Mouse (Mus musculus): ENCODE measurements around the gene Stim1. TPM values are rescaled to one million over a fixed set of nuclear protein-coding genes. Genes with fewer than 3 reads are reported as not detected.

Gene Stim1
- total RNA-seq (2017): 20.5 and 41.0 TPM in 2 replicates

- ATAC-seq (replicated peaks; ENCODE audit: low read depth, poor library complexity, severe bottlenecking): peak; percentile 33
Observed at GRCm38 (mm10) chr7:102267601-102268394, at the start of gene Stim1. Gene Stim1 (plus strand): TSS chr7:102267806.

DNA sequence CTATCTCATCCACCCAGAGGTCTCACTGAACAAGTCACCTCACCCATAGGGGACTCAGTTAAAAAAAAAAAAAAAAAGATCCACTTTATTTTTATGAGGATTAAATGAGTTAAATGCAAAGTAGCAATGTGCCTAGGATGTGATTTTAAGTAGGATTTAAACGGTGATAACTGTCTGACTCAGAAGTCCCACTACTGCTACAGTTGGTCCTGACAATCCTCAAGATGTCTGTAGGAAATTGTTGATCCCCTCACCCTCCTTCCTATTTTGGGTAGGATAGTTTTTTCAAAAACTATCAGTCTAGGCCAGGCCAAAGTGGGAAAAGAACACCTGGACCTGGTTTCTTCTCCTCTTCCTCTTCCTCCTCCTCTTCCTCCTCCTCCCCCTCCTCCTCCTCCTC, 45.7 kb upstream of the Stim1 start:
- no peak for ATAC-seq (replicated peaks; ENCODE audit: low read depth, poor library complexity, severe bottlenecking)

DNA sequence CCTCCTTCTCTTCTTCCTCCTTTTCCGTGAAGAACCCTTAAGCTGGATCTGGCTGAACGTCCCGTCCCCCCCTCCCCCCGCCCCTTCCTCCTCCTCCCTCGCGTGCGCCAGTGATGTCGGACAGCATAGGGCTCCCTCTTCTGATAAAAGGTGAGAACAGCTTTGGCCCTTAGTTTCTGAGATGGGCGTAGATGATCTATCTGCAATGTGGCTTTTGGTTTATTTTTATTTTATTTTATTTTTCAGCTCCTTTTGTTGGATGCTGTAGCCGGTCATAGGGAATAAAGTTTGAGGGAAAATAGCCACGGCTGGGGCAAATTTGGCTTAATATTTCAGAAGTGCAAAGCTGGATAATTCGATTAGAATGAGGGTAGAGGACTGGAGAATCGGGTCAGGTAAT, 45.3 kb upstream of the Stim1 start:
- peak; percentile 77 for ATAC-seq (replicated peaks; ENCODE audit: low read depth, poor library complexity, severe bottlenecking)

DNA sequence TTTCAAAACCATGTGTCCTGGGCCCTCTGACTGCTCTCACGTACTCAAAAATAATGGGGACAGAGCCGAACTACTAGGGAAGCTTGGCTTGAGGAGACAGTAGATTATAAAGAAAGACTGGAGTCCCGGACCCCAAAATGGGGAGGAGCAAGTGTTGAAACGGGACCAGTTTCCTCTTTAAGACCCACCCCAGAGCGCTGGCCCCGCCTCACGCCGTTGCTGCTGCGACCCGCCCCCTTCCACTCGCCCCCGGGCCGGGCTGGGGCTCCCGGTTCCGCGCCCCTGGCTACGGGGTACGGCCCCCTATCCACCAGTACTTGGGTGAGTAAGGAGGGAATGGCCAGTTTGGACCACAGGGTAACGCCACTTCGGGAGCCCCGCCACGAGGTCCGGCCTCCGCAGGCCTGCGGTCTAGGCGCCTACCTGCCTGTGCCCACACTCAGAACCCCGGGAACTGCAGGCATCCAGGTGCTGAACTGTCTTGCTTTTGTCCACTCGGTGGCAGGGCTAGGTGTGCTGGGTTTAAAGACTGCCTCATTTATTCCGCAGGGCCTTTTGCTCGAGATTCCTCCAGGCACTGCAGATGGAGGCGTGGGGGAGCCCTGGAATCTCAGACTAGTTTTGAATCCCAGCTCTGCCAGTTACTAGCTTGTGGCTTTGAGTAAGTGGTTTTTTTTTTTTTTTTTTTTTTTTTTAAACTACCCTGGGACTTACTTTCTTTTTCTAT, 44.6 kb upstream of the Stim1 start:
- ATAC-seq (replicated peaks; ENCODE audit: low read depth, poor library complexity, severe bottlenecking): peak; percentile 86

GRCm38 (mm10) chr7:102223883-102224738, 43.5 kb upstream of the Stim1 start:
- no peak for ATAC-seq (replicated peaks; ENCODE audit: low read depth, poor library complexity, severe bottlenecking)

DNA sequence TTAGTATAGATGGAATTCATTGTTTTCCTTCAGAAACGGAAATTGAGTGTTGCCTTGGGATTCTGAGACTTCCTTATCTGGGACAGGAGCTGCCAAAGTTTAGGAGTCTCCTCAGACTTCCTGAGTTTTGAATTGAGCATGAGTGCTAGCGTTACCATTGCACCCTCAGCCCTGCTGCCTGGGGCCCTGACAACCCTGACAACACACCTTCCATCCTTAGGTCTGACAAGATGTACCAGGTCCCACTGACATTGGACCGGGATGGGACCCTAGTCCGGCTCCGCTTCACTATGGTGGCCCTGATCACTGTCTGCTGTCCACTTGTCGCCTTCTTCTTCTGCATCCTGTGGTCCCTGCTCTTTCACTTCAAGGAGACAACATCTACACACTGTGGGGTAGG, 41.6 kb upstream of the Stim1 start:
- no peak for ATAC-seq (replicated peaks; ENCODE audit: low read depth, poor library complexity, severe bottlenecking)

DNA sequence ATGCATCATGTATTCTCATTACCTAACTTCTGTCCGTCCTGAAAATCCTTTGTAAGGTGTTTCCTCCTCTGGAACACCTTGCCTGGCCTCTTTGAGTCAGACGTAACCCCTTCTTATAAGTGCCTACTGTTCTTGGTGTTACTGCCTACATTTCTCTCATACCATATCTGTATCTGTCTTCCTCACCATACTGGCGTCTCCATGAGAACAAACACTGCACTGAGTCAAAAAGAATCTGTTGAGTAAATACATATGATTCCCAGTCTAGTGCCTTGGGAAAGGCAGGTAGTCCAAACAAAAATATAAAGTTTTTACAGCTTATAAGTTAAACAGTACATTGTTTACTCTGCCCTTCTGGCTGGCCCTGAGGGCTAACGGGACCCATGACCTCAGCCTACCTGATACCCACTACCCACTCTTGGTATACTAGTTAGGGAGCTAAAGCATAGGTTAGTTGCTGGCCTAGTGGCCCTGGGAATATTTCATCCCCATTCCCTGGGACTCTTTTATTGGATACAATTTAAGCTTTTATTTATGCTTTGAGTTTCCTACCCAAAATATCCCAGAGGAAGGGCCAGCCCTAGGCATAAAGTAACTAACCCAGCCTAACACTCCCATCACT, 39.4 kb upstream of the Stim1 start:
- ATAC-seq (replicated peaks; ENCODE audit: low read depth, poor library complexity, severe bottlenecking): no peak

GRCm38 (mm10) chr7:102229814-102230213, 37.8 kb upstream of the Stim1 start:
- no peak for ATAC-seq (replicated peaks; ENCODE audit: low read depth, poor library complexity, severe bottlenecking)

DNA sequence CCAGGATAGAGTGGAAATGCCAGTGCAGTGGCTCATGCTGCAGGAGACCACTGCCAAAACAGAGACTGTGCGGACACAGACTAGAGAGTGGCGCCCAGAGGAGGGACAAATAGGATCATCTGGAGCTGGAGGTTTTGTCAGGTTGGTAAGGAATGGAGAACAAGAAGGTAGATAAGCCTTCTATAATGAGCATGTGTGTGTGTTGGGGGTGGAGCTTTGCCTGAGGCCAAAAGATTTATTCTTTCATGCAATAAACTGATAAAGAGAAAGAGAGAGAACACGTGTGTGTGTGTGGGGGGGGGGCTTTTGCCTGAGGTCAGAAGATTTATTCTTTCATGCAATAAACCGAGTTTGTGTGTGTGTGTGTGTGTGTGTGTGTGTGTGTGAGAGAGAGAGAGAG, 34.5 kb upstream of the Stim1 start:
- no peak for ATAC-seq (replicated peaks; ENCODE audit: low read depth, poor library complexity, severe bottlenecking)

DNA sequence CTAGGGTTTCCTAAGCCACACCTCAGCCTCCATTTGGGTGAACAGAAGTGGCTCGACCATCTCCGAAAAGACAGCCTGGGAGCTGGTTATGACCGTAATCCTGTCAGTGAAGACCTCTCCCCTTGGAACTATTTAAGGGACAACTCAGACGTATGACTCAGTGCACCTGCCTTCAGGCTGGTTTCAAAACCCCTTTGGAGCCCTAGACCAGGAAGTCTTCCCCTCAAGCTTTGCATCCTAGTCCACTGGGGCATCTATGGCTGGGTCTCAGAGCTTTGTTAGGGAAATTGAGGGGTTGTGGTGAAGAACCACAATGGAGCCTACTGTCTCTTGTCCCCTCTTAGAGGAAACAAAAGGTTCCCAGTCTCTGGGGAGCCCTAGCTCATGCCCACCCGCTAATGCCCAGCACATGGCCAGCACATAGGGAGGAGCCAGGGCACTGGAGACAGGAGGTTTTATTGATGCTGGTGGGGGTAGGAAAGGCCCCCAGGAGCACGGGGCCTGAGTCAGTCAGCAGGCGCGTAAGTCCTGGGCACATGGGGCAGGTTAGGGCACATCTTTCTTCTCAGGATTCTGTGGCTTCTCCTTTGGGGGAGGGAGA, 28.8 kb upstream of the Stim1 start:
- ATAC-seq (replicated peaks; ENCODE audit: low read depth, poor library complexity, severe bottlenecking): no peak

- no peak for ATAC-seq (replicated peaks; ENCODE audit: low read depth, poor library complexity, severe bottlenecking)
Observed at GRCm38 (mm10) chr7:102239591-102239990, 28.0 kb upstream of the Stim1 start.

DNA sequence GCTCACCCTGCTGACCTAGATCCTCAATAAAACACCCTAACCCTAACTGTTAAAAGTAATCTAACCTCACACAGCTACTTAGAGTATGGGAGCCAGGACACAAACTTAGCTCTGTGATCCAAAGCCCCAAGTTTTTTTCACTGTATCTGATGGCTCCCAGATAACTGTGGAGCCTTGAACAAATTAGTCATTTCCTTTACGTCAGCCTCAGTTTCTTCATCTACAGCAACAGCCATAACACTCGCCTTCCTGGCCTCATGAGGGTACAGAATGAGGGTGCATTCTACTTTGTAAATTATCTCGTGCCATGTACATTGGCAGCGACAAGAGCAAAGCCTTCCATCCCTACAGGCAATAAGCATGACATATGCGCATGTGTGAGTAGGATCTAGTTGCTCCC, 25.2 kb upstream of the Stim1 start:
- ATAC-seq (replicated peaks; ENCODE audit: low read depth, poor library complexity, severe bottlenecking): no peak

GRCm38 (mm10) chr7:102242917-102243316, 24.7 kb upstream of the Stim1 start:
- ATAC-seq (replicated peaks; ENCODE audit: low read depth, poor library complexity, severe bottlenecking): no peak

DNA sequence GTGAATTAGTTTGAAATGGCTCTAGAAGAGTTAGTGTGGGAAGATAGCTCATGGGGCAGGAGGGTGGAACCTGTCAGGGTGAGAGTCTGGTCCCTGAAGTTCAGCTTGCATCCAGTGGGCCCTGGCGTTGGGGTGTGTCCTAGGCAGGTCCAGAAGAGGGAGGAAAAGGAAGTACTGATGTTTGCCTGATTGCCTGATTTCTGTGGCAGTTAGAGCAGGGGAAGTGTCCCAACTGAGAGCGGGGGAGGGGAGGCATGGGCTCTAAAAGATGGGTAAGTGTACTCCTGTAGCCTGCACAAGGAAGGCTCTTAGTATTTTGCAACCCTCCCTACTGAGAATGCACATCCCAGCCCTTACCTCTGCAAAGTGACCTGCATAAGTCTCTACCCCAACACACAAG, 23.7 kb upstream of the Stim1 start:
- ATAC-seq (replicated peaks; ENCODE audit: low read depth, poor library complexity, severe bottlenecking): peak; percentile 37

- ATAC-seq (replicated peaks; ENCODE audit: low read depth, poor library complexity, severe bottlenecking): no peak
Observed at GRCm38 (mm10) chr7:102244782-102245535, 22.6 kb upstream of the Stim1 start.

DNA sequence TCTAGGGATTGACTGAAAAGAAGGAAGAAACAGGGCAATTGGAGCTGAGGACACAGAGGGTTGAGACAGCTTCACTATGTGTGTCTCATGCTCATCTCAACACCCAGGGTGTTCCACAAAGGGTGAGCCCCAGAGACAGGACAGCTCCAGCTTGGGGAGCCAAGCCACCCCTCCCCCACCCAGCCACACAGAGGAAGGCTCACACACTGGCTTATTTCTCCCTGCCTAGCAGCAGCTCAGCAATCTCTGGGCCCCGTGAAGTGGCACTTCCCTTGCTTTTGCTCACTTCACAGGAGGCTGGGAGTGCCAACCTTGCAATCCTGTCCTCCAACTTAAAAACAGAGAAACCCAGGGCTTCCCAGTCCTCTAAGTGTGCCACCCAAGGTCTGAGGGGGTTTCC, 21.8 kb upstream of the Stim1 start:
- ATAC-seq (replicated peaks; ENCODE audit: low read depth, poor library complexity, severe bottlenecking): no peak

GRCm38 (mm10) chr7:102246265-102246664, 21.3 kb upstream of the Stim1 start:
- ATAC-seq (replicated peaks; ENCODE audit: low read depth, poor library complexity, severe bottlenecking): no peak

DNA sequence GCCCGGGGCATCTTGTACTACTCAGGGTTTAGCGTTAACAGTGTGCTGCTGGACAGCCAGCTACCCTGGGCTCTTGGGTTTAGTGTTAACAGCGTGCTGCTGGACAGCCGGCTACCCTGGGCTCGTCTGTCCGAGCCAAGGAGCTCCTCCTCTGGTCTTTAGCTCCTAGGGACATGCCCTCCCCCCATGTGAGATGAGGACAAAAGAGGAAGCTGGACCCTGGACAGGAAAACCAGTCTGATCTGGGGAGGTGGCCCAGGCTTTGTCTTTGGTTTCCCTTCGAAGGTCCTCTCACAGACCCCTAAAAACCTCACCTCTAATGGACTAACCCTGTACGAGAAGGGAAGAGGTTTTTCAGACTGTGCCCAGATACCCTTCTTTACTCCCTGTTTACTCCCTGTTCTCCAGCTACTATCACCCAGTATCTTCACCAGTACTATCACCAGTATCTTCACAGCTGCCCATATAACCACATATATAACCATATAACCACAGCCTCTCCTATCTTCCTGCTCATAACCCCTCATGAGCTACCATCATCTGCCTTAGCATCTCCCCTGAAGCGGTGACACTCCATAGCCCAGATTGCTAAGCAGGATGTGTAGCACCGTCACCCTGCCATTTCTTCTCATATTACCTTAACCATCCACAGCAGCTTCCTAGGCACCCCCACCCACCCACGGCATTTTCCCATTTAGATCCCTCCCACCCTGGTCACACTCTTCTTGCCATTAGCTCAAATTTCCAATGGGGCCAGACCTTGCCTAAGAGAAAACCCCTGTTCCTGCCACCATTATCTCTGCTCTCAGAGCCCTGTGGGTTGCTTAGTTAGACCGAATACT, 20.4 kb upstream of the Stim1 start:
- no peak for ATAC-seq (replicated peaks; ENCODE audit: low read depth, poor library complexity, severe bottlenecking)

Data from common myeloid progenitor, adult 5-6 weeks (primary cell).